ENCODE assay signal across 7 mouse cellular contexts in the genomic region with DNA sequence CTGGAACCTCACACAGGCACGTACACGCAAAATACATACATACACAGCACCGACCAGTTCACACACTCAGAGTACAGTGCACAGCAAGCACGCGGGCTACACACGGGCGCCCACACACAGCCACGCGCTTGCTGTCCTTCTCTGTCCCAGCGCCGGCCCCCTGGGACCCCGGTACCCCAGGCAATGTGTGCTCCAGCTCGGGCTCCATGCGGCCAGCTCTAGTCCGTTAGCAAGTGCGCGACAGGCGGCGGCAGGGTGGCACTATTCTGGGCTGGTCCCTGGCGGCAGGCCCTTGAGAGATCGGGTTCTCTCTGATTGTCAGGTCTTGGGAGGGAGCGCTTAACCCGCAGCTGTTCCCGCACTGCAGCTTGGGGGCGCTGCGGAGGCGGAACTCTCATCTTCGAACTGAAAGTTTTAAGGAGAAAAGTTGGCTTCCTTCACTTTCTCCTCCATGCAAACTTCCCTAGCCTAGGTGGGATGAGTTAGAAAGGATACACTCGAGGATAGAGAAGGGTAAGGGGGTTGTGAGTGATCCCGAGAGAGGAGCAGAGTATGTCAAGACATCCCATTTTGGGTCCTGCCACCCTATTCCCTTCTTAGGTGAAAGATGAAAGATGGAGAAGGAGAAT. TPM values are rescaled to one million over a fixed set of nuclear protein-coding genes. Genes with fewer than 3 reads are reported as not detected.
DNase-seq lines count a peak whose midpoint lies in the region; ATAC-seq and TF ChIP-seq lines count a peak whose summit lies in the region.

A gene (minus strand): TSS at position 579 of the 629 bp plus-strand sequence.

- no peak within 1 kb of the TSS; the same call in 1 of the 2 replicates for H3K9ac ChIP-seq in forebrain, embryonic 16.5 days (replicated peaks; ENCODE audit: low read depth, low read length)

- no peaks in the 10 kb centered on the region for H3K27me3 ChIP-seq in forebrain, embryonic 16.5 days (replicated peaks; ENCODE audit: control insufficient read depth, insufficient read depth, low read length)
- H3K27me3 ChIP-seq in spleen, adult 2 months (ENCODE audit: control insufficient read depth, insufficient read depth, low read length): no peaks in the 10 kb centered on the region

- DNase-seq in Muller cell, postnatal 12 days (ENCODE audit: inconsistent ontology term): peak; percentile 76
- peak; percentile 74 to 79 for DNase-seq in adrenal gland, postnatal 36 days
- DNase-seq in heart, postnatal 4 days: peak; percentile 84
- DNase-seq in layer of hippocampus, postnatal 10 days (ENCODE audit: low spot score in 2 of 2): peak; percentile 48 to 62
- DNase-seq in lung, postnatal 4 days: peak; percentile 73 to 75
- peak in 1 of 2 experiments; percentile 52 for DNase-seq in spleen, adult 2 months (ENCODE audit: low read depth in 1 of 2, low spot score in 2 of 2)

- 0 out of 2 replicates have a peak, but pooled peaks cover 3% of the 10 kb centered on the region for H3K4me1 ChIP-seq in forebrain, embryonic 16.5 days (replicated peaks; ENCODE audit: control insufficient read depth, insufficient read depth, low read length)
- peaks cover 5% of the 10 kb centered on the region; the same call in 1 of the 2 replicates for H3K4me1 ChIP-seq in spleen, adult 2 months (ENCODE audit: control insufficient read depth, insufficient read depth, insufficient read length)

- no peak within 1 kb of the TSS for H3K27ac ChIP-seq in forebrain, embryonic 16.5 days (ENCODE audit: low read length)
- H3K27ac ChIP-seq in spleen, adult 2 months (ENCODE audit: insufficient read depth, low read length): no peak within 1 kb of the TSS

- H3K36me3 ChIP-seq in forebrain, embryonic 16.5 days (ENCODE audit: control insufficient read depth, insufficient read depth): no peaks in the 10 kb centered on the region
- no peaks in the 10 kb centered on the region for H3K36me3 ChIP-seq in spleen, adult 2 months (ENCODE audit: control insufficient read depth, insufficient read depth, low read length)

- TF ChIP-seq CTCF in spleen, adult 2 months (IDR thresholded peaks at IDR 0.05; ENCODE audit: extremely low read depth, insufficient read depth, insufficient read length, insufficient replicate concordance): peak; percentile 57; the same call in 1 of the 2 replicates

- no peaks in the 10 kb centered on the region for H3K9me3 ChIP-seq in forebrain, embryonic 16.5 days (ENCODE audit: control insufficient read depth, low read length)

- peak within 1 kb of the TSS; percentile 41 for H3K4me2 ChIP-seq in forebrain, embryonic 16.5 days (ENCODE audit: low read length)

- 9% methylated on average over 30 of the region's 30 CpGs for WGBS in forebrain, embryonic 16.5 days
- 11% methylated on average over 30 of the region's 30 CpGs for WGBS in spleen, adult 2 months

- H3K4me3 ChIP-seq in forebrain, embryonic 16.5 days (replicated peaks; ENCODE audit: low read length): no peak within 1 kb of the TSS
- H3K4me3 ChIP-seq in spleen, adult 2 months (ENCODE audit: extremely low read depth, insufficient read depth, insufficient read length): no peak within 1 kb of the TSS

- no peak for ATAC-seq in forebrain, embryonic 16.5 days

- TF ChIP-seq POLR2A in spleen, adult 2 months (IDR thresholded peaks at IDR 0.05; ENCODE audit: low read depth, low read length): no peak

RNA-seq across cellular contexts. Expression of the gene that starts here (rescaled TPM):
- total RNA-seq in adrenal gland, postnatal 36 days (2021): under 1 TPM in 1 of 2 experiments, not detected in 1; 0.23 TPM
- polyA plus RNA-seq in forebrain, embryonic 16.5 days (2015; fragmentation: Nextera tagmentation; extraction: Ambion mirVana): not detected in 2 replicates
- total RNA-seq in heart, postnatal 4 days (2021): 1 to 10 TPM; 3.7 to 4.1 TPM
- not detected for total RNA-seq in layer of hippocampus, postnatal 10 days (2021)
- polyA plus RNA-seq in spleen, adult 2 months (2012; rRNA removed): 0.06 and 0.18 TPM in 2 replicates

Comparison
In these comparisons a context has a peak if more than half of its experiments do, and no peak if none do; other contexts are left out.
1. Peak in DNase-seq in adrenal gland, postnatal 36 days; RNA of the gene not detected or under 1 TPM.
2. Peak in DNase-seq in layer of hippocampus, postnatal 10 days; RNA of the gene not detected or under 1 TPM.